Mouse (Mus musculus): ENCODE measurements around the gene Slc1a1. TPM values are rescaled to one million over a fixed set of nuclear protein-coding genes. Genes with fewer than 3 reads are reported as not detected.

Slc1a1 gene
- polyA plus RNA-seq, 1 experiment from 2014 or later = 0.56 TPM

DNA sequence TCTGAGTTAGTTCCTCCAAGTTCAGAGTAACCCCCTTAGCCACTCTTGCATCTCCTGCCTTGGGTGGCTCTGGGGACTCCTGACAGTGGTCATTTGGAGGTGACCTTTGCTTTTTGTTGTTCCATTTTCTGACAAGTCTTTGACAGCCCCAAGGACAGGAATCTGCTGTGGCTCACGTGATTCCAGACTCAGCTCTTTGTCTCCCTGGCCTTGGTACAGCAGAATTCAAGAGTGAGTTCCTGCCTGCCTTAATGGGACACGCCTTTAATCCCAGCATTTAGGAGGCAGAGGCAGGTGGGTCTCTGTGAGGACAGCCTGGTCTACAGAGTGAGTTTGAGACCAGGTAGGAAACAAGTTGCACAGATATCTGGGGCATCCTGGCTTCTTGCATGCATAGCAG, 3.9 kb downstream of the Slc1a1 start:
- Histone ChIP-seq H3K36me3 (ENCODE audit: control insufficient read depth, insufficient read depth, low read length) (no peaks in the 10 kb centered on the region), H3K9me3 (replicated peaks; ENCODE audit: control insufficient read depth, low read length) (no peaks in the 10 kb centered on the region), H3K9ac (ENCODE audit: low read length) (no peak overlapping the region), H3K27me3 (ENCODE audit: control insufficient read depth, insufficient read depth, low read length) (peaks cover 16% of the 10 kb centered on the region), H3K27ac (ENCODE audit: low read length) (no peak overlapping the region), H3K4me1 (ENCODE audit: control insufficient read depth, insufficient read depth, low read length) (peaks cover 4% of the 10 kb centered on the region; the same call in 1 of the 2 replicates), H3K4me3 (replicated peaks; ENCODE audit: low read length) (no peak overlapping the region), H3K4me2 (ENCODE audit: low read depth, low read length) (no peak overlapping the region)
- WGBS = 65% methylated on average over 2 of the region's 2 CpGs
- no peak for ATAC-seq (ENCODE audit: insufficient read depth, low FRiP score)

DNA sequence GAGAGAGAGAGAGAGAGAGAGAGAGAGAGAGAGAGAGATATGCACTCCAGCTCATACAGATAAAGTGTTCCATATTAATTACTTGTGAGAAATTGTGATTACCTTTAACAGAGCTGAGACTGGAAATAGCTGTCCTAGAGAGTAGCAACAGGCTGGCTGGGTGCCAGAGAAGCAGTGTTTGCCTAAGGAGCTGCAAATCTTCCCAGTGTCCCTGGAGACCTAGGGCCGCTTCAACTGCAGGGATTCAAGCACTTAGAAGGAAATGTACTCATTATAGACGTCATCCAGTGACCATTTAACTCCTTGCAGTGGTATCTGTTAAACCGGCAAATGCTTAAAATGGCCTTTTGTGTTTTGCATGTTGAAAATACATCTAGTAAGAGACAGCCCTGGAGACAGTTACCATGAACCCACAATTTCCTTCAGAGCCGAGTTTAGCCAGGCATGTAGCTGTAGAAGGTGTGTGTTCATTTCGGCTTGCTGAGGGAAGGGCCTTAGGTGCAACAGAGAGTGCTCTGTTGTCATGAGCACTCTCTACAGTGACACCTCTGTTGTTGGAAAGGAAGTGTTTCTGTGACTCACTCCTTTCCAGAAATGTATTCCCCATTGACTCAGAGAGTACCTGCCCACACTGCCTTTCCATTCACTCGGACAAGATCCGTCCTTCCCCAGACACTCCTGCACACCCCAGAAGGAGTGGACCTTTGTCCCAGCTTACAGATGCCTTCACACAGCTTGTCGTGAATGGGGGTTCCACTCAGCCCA, 10.3 kb downstream of the Slc1a1 start:
- no peaks in the 10 kb centered on the region for H3K4me1 ChIP-seq (ENCODE audit: control insufficient read depth, insufficient read depth, low read length)
- no peaks in the 10 kb centered on the region for H3K27me3 ChIP-seq (ENCODE audit: control insufficient read depth, insufficient read depth, low read length)
- ATAC-seq (ENCODE audit: insufficient read depth, low FRiP score) = no peak
- no peak overlapping the region for H3K27ac ChIP-seq (ENCODE audit: low read length)
- no peaks in the 10 kb centered on the region for H3K9me3 ChIP-seq (replicated peaks; ENCODE audit: control insufficient read depth, low read length)
- H3K9ac ChIP-seq (ENCODE audit: low read length) = no peak overlapping the region
- H3K4me2 ChIP-seq (ENCODE audit: low read depth, low read length) = no peak overlapping the region
- WGBS = 60% methylated on average over 8 of the region's 8 CpGs
- H3K36me3 ChIP-seq (ENCODE audit: control insufficient read depth, insufficient read depth, low read length) = no peaks in the 10 kb centered on the region
- no peak overlapping the region for H3K4me3 ChIP-seq (replicated peaks; ENCODE audit: low read length)

DNA sequence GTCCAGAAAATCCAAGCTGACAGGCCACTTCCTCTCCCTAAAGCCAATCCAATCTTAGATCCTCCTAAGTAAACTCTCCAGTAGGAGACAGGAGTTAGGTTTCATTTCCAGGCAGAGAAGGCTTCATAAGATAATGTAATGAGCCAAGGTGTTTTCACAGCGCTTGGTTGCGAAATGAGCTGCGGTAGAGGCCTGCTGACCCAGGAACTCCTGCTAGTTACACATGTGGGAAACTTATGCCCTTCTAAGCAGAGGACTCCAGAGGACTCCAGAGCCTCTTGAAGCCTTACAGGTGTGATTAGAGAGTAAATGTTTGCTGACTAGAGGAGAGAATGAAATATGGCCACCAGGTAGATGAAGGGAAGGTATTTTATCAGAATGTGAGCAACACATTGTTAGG, 15.7 kb downstream of the Slc1a1 start:
- Histone ChIP-seq H3K4me1 (ENCODE audit: control insufficient read depth, insufficient read depth, low read length) (no peaks in the 10 kb centered on the region), H3K27me3 (ENCODE audit: control insufficient read depth, insufficient read depth, low read length) (no peaks in the 10 kb centered on the region), H3K9ac (ENCODE audit: low read length) (no peak overlapping the region), H3K27ac (ENCODE audit: low read length) (no peak overlapping the region), H3K4me2 (ENCODE audit: low read depth, low read length) (no peak overlapping the region), H3K36me3 (ENCODE audit: control insufficient read depth, insufficient read depth, low read length) (no peaks in the 10 kb centered on the region), H3K4me3 (replicated peaks; ENCODE audit: low read length) (no peak overlapping the region), H3K9me3 (replicated peaks; ENCODE audit: control insufficient read depth, low read length) (no peaks in the 10 kb centered on the region)
- no peak for ATAC-seq (ENCODE audit: insufficient read depth, low FRiP score)
- WGBS = 65% methylated on average over 3 of the region's 3 CpGs

DNA sequence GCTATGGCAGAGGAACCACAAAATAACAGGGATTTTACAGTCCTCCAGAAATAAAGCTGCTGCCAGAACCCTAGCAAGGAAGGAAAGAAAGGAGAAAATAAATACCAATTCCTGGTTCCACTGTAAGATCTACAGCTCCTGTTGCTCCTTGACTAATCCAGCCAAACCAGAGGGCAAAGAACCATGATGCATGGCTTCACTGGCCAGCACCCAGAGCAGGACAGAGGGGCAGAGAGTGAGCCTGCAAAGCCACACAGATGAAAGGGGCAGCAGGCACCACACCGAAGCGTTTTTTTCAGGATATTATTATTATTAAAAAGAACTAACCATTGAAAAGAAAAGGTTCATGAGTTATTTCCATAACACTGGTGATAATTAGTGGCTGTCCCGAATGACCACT, 17.2 kb downstream of the Slc1a1 start:
- no peaks in the 10 kb centered on the region for H3K27me3 ChIP-seq (ENCODE audit: control insufficient read depth, insufficient read depth, low read length)
- WGBS = 90% methylated on average over 3 of the region's 3 CpGs
- no peak overlapping the region for H3K4me3 ChIP-seq (replicated peaks; ENCODE audit: low read length)
- no peak overlapping the region for H3K9ac ChIP-seq (ENCODE audit: low read length)
- H3K27ac ChIP-seq (ENCODE audit: low read length) = no peak overlapping the region
- no peaks in the 10 kb centered on the region for H3K36me3 ChIP-seq (ENCODE audit: control insufficient read depth, insufficient read depth, low read length)
- no peak overlapping the region for H3K4me2 ChIP-seq (ENCODE audit: low read depth, low read length)
- no peaks in the 10 kb centered on the region for H3K4me1 ChIP-seq (ENCODE audit: control insufficient read depth, insufficient read depth, low read length)
- ATAC-seq (ENCODE audit: insufficient read depth, low FRiP score) = no peak
- no peaks in the 10 kb centered on the region for H3K9me3 ChIP-seq (replicated peaks; ENCODE audit: control insufficient read depth, low read length)

DNA sequence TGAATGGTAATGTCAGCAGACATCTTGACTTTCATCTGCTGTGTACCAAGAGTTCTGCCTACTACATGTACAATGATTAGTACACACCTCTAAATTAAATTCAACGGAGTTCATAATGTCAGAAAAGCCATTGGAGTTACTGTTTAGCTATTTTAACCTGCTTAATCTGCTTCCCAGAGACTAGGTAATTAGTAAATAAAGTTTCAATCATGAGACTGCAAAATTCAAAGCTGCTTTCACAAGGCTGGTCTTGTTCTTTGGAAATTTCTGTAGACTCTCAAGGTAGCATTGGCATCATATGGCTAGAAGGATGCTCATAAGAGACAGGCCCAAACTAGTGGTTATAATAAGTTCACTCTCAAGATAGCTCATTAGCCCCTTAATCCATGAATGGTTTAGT, 20.0 kb downstream of the Slc1a1 start:
- no peaks in the 10 kb centered on the region for H3K9me3 ChIP-seq (replicated peaks; ENCODE audit: control insufficient read depth, low read length)
- H3K4me1 ChIP-seq (ENCODE audit: control insufficient read depth, insufficient read depth, low read length) = no peaks in the 10 kb centered on the region
- no peak overlapping the region for H3K27ac ChIP-seq (ENCODE audit: low read length)
- WGBS = 77% methylated on average over 1 of the region's 1 CpGs
- no peak overlapping the region for H3K4me2 ChIP-seq (ENCODE audit: low read depth, low read length)
- no peak overlapping the region for H3K4me3 ChIP-seq (replicated peaks; ENCODE audit: low read length)
- no peak for ATAC-seq (ENCODE audit: insufficient read depth, low FRiP score)
- H3K36me3 ChIP-seq (ENCODE audit: control insufficient read depth, insufficient read depth, low read length) = no peaks in the 10 kb centered on the region
- H3K27me3 ChIP-seq (ENCODE audit: control insufficient read depth, insufficient read depth, low read length) = no peaks in the 10 kb centered on the region
- no peak overlapping the region for H3K9ac ChIP-seq (ENCODE audit: low read length)

DNA sequence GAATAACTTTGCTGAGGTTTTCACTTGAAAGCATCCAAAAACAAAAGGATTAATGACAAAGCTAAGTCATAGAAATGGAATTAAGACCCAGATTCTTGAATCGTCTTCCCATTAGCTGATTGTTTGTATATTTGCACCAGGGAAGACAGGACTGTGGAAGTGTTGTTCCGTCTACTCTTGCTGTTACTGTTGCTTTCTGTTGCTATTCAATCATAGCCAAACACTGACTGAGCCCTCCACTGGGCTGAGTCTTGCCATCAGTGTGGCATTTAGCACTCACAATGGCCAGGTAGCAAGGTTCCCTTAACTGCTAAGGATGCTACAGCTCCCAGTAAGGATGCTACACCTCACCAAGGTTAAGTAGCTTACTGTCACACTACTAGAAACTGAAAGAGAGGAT, 25.4 kb downstream of the Slc1a1 start:
- no peaks in the 10 kb centered on the region for H3K4me1 ChIP-seq (ENCODE audit: control insufficient read depth, insufficient read depth, low read length)
- no peak overlapping the region for H3K4me3 ChIP-seq (replicated peaks; ENCODE audit: low read length)
- H3K27me3 ChIP-seq (ENCODE audit: control insufficient read depth, insufficient read depth, low read length) = no peaks in the 10 kb centered on the region
- 76% methylated on average over 2 of the region's 2 CpGs for WGBS
- ATAC-seq (ENCODE audit: insufficient read depth, low FRiP score) = no peak
- H3K9me3 ChIP-seq (replicated peaks; ENCODE audit: control insufficient read depth, low read length) = no peaks in the 10 kb centered on the region
- no peak overlapping the region for H3K4me2 ChIP-seq (ENCODE audit: low read depth, low read length)
- H3K36me3 ChIP-seq (ENCODE audit: control insufficient read depth, insufficient read depth, low read length) = no peaks in the 10 kb centered on the region
- no peak overlapping the region for H3K9ac ChIP-seq (ENCODE audit: low read length)
- H3K27ac ChIP-seq (ENCODE audit: low read length) = no peak overlapping the region

DNA sequence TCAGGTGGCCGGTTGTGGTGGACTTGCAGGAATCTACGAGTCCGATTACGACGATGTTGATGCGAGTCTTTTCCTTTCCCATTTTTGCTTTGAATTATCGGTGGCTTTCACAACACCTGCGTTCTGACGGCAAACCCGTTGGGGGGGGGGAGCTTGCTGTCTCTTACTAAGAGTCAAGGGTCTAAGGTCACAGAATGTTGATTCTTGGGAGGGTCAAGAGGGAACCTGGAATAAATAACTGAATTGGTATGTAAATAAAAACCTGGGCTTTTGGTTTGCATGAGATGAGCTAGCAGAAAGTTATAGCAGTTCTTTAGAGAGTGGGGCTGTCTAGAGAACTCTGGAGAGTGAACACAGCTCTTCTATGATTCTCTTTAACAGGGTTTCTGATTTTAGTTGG, 28.8 kb downstream of the Slc1a1 start:
- no peaks in the 10 kb centered on the region for H3K36me3 ChIP-seq (ENCODE audit: control insufficient read depth, insufficient read depth, low read length)
- H3K27me3 ChIP-seq (ENCODE audit: control insufficient read depth, insufficient read depth, low read length) = no peaks in the 10 kb centered on the region
- no peak for ATAC-seq (ENCODE audit: insufficient read depth, low FRiP score)
- 60% methylated on average over 10 of the region's 10 CpGs for WGBS
- no peak overlapping the region for H3K4me3 ChIP-seq (replicated peaks; ENCODE audit: low read length)
- H3K27ac ChIP-seq (ENCODE audit: low read length) = no peak overlapping the region
- no peaks in the 10 kb centered on the region for H3K9me3 ChIP-seq (replicated peaks; ENCODE audit: control insufficient read depth, low read length)
- H3K4me2 ChIP-seq (ENCODE audit: low read depth, low read length) = no peak overlapping the region
- no peak overlapping the region for H3K9ac ChIP-seq (ENCODE audit: low read length)
- H3K4me1 ChIP-seq (ENCODE audit: control insufficient read depth, insufficient read depth, low read length) = no peaks in the 10 kb centered on the region

DNA sequence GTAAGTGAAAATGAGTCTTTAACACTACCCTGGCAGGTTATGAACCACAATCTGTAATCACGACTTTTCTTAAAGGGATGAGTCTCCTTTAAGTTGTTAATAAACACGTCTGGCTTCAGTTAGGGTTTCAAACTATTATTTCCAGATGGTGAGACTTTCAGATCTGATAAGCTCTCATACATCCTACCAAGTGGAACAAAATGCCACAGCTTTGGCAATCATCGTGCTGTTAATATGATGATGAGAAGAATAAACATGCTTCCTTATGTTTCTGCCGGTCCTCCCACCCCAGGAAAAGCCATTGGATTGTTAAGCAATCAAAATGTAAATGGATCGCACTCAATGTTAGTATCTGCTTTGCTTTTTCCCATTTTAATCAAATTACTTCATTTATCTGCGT, 30.1 kb downstream of the Slc1a1 start:
- WGBS = 73% methylated on average over 6 of the region's 6 CpGs

DNA sequence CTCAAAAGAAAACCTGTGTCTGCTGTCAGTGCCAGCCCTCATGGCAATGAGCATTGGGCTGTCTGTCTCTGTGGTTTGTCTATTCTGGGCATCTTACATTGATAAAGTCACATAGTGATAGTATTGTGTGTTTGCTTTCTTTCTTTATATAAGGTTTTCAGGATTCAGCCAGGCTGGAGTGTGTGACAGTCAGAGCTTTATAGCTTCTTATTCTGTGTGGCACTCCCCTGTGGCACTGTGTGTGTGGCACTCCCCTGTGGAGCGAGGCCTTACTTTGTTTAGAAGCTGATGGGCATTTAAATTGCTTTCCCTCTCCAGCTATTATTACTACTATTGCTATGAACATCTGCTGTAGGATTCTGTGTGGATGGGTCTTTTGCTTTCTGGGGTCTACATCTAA, 30.7 kb downstream of the Slc1a1 start:
- Histone ChIP-seq H3K27me3 (ENCODE audit: control insufficient read depth, insufficient read depth, low read length) (no peaks in the 10 kb centered on the region), H3K9ac (ENCODE audit: low read length) (no peak overlapping the region), H3K9me3 (replicated peaks; ENCODE audit: control insufficient read depth, low read length) (no peaks in the 10 kb centered on the region), H3K36me3 (ENCODE audit: control insufficient read depth, insufficient read depth, low read length) (no peaks in the 10 kb centered on the region), H3K4me3 (replicated peaks; ENCODE audit: low read length) (no peak overlapping the region), H3K27ac (ENCODE audit: low read length) (no peak overlapping the region), H3K4me2 (ENCODE audit: low read depth, low read length) (no peak overlapping the region), H3K4me1 (ENCODE audit: control insufficient read depth, insufficient read depth, low read length) (no peaks in the 10 kb centered on the region)
- WGBS = 84% methylated on average over 1 of the region's 1 CpGs
- no peak for ATAC-seq (ENCODE audit: insufficient read depth, low FRiP score)

More for the DNA sequence above, 30.1 kb downstream of the Slc1a1 start:
- ATAC-seq (ENCODE audit: insufficient read depth, low FRiP score) = no peak
- no peaks in the 10 kb centered on the region for H3K36me3 ChIP-seq (ENCODE audit: control insufficient read depth, insufficient read depth, low read length)
- H3K9ac ChIP-seq (ENCODE audit: low read length) = no peak overlapping the region
- H3K9me3 ChIP-seq (replicated peaks; ENCODE audit: control insufficient read depth, low read length) = no peaks in the 10 kb centered on the region
- H3K4me1 ChIP-seq (ENCODE audit: control insufficient read depth, insufficient read depth, low read length) = no peaks in the 10 kb centered on the region
- no peaks in the 10 kb centered on the region for H3K27me3 ChIP-seq (ENCODE audit: control insufficient read depth, insufficient read depth, low read length)
- no peak overlapping the region for H3K27ac ChIP-seq (ENCODE audit: low read length)
- no peak overlapping the region for H3K4me2 ChIP-seq (ENCODE audit: low read depth, low read length)
- H3K4me3 ChIP-seq (replicated peaks; ENCODE audit: low read length) = no peak overlapping the region
